Mouse (Mus musculus): ENCODE results near the gene Scn11a. TPM values are rescaled to one million over a fixed set of nuclear protein-coding genes. Genes with fewer than 3 reads are reported as not detected.

Scn11a gene
- polyA plus RNA-seq, 1 experiment from 2014 or later = 0.36 TPM

DNA sequence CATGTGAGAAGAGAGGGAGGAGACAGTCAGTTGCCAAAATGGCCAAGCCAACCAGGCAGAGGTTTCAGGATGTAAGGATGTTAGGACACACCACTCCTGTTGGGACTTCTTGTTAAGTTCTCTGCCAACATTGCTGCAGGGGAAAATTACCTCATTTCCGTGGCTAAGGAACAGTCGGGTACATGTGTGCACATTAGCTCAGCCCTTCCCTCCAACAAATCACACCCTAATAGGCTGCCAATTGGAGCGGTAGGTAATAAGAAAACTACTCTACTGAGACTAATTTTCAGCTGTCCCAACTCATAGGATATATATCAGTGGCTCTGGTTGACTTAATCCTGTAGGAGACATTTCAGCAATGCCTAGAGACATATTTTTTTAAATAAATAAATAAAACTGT is 44.4 kb downstream of the Scn11a start:
- no peak overlapping the region for H3K4me3 ChIP-seq
- WGBS = 89% methylated on average over 3 of the region's 3 CpGs
- no peak overlapping the region for H3K27ac ChIP-seq (replicated peaks)
- H3K27me3 ChIP-seq (ENCODE audit: low read depth, poor library complexity, severe bottlenecking) = no peaks in the 10 kb centered on the region
- no peaks in the 10 kb centered on the region for H3K36me3 ChIP-seq
- DNase-seq (ENCODE audit: low spot score) = no peak
- H3K4me1 ChIP-seq = no peaks in the 10 kb centered on the region
- H3K9me3 ChIP-seq (replicated peaks) = no peaks in the 10 kb centered on the region

DNA sequence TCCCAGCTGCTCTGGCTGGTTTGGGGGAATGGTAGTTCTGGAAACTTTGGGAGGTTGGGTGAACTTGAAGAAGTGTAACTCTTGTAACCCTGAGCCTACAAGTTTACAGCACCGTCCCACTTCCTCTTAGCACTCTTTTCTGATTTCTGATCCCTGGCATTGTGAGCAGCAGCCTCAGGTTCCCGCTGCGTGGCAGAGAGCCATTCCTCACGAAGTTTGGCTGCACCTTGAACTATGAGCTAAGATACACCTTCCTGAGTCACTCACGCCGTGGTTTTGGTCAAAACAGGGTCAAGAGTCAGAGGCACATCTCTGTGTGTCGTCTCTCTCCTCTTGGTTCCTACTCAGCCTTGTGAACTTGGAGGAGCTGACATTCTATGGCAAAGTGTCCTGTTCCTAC is 48.6 kb downstream of the Scn11a start:
- DNase-seq (ENCODE audit: low spot score) = no peak
- WGBS = 88% methylated on average over 7 of the region's 7 CpGs
- Histone ChIP-seq H3K36me3 (no peaks in the 10 kb centered on the region), H3K9me3 (replicated peaks) (no peaks in the 10 kb centered on the region; the same call in 1 of the 2 replicates), H3K27ac (replicated peaks) (no peak overlapping the region), H3K4me1 (no peaks in the 10 kb centered on the region), H3K27me3 (ENCODE audit: low read depth, poor library complexity, severe bottlenecking) (no peaks in the 10 kb centered on the region), H3K4me3 (no peak overlapping the region)

DNA sequence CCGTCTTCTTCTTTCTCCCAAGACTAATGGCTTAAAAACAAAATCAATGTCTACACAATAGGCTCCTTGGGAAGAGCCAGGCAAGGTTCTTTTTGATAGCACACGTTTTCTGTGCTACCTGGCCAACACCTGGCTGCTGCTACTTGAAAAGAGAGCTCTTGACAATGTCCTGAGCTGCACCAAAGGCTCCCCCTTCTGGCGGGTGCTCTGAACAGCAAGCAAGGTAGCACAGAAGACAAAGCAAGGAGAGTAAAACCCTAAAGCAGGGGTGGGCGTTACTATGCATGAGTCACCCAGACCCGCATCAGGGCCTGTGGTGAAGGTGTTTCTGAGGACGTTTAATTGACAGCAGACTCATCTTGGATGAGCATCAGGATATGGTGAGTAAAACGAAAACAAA is 56.7 kb downstream of the Scn11a start:
- Histone ChIP-seq H3K27ac (replicated peaks) (no peak overlapping the region), H3K27me3 (ENCODE audit: low read depth, poor library complexity, severe bottlenecking) (no peaks in the 10 kb centered on the region), H3K9me3 (replicated peaks) (no peaks in the 10 kb centered on the region), H3K4me3 (no peak overlapping the region), H3K4me1 (no peaks in the 10 kb centered on the region), H3K36me3 (no peaks in the 10 kb centered on the region)
- peak; percentile 36 for DNase-seq (ENCODE audit: low spot score)
- WGBS = 42% methylated on average over 7 of the region's 7 CpGs

DNA sequence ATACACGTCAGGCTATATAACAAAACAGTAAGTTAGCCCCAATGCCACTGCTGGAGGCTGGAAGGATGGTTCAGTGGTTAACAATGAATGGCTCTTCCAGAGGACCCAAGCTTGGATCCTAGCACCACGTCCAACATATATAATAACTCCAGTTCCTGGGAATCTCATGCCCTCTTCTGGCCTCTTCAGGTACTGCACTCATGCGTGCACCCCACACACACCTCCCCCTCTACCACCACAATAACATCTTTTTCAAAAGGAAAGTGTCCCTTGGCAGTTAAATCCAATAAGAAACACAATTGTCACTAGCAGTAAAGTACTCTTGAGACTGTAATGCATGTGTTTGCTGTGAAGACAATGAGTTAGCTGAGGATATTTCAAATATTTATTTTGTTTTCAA is 65.0 kb downstream of the Scn11a start:
- Histone ChIP-seq H3K27me3 (ENCODE audit: low read depth, poor library complexity, severe bottlenecking) (no peaks in the 10 kb centered on the region), H3K27ac (replicated peaks) (no peak overlapping the region), H3K36me3 (no peaks in the 10 kb centered on the region), H3K4me3 (no peak overlapping the region), H3K4me1 (no peaks in the 10 kb centered on the region), H3K9me3 (replicated peaks) (peaks cover 8% of the 10 kb centered on the region)
- no peak for DNase-seq (ENCODE audit: low spot score)
- 88% methylated on average over 3 of the region's 3 CpGs for WGBS

DNA sequence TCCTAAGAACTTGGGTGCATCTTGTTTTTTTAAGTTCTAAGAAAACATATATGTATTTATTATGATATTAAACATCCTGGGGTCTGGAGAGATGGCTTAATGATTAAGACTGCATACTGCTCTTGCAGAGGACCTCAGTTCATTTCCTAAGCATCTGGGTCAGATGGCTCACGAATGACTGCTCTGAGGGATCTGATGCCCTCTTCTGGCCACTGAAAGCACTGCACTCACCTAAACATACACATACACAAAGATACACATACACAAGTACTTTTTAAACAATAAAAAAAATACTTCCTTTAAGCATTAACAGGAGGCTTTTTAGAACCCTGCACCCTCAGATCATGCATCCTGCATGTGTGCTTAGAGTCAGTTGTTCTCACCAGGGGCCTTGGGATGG is 65.8 kb downstream of the Scn11a start:
- DNase-seq (ENCODE audit: low spot score) = no peak
- H3K27me3 ChIP-seq (ENCODE audit: low read depth, poor library complexity, severe bottlenecking) = no peaks in the 10 kb centered on the region
- no peak overlapping the region for H3K4me3 ChIP-seq
- no peaks in the 10 kb centered on the region for H3K36me3 ChIP-seq
- no peak overlapping the region for H3K27ac ChIP-seq (replicated peaks)
- H3K4me1 ChIP-seq = no peaks in the 10 kb centered on the region
- H3K9me3 ChIP-seq (replicated peaks) = peaks cover 8% of the 10 kb centered on the region
- 76% methylated on average over 1 of the region's 1 CpGs for WGBS

DNA sequence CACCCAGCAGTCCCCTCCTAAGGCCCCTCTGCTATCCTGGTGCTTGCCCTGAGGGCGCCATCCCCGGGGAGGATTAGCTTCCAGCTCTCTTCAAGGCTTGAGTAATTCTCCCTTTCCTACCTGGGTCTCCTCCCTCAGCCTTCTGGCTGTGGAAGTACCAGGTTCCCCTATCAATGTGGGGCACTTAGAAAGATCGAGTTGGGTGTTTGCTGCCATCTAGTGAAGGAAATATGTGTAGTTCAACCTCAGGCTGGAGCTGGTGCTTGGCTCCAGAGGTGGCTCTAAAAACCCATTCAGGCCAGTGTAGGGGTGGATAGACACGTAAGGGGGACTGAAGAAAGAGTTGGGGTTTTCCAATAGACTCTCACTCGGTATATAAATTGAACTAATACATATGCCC is 73.7 kb downstream of the Scn11a start:
- H3K27ac ChIP-seq (replicated peaks) = no peak overlapping the region
- H3K4me3 ChIP-seq = no peak overlapping the region
- H3K27me3 ChIP-seq (ENCODE audit: low read depth, poor library complexity, severe bottlenecking) = no peaks in the 10 kb centered on the region
- H3K4me1 ChIP-seq = no peaks in the 10 kb centered on the region
- H3K9me3 ChIP-seq (replicated peaks) = 0 out of 2 replicates have a peak, but pooled peaks cover 4% of the 10 kb centered on the region
- H3K36me3 ChIP-seq = no peaks in the 10 kb centered on the region
- 14% methylated on average over 5 of the region's 5 CpGs for WGBS
- no peak for DNase-seq (ENCODE audit: low spot score)

DNA sequence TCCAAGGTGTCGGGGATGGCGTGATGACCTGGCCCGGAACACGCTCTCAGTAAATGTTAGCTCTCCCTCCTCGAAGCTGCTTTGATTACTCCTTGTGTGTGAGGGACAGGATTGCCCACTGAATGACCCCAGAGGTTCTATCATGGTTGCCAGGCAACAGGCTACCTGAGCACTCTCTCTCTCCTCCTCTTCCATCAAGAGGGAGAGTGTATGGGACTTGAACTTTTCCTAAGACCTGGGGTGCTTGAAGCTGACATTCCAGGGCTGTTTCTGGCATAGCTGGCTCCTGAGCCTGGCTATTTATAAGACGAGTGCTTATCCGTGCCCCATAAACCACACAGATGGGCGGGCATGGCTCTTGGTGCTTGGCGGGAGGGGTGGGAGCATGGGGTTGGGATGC is 76.1 kb downstream of the Scn11a start:
- WGBS = 88% methylated on average over 9 of the region's 9 CpGs
- Histone ChIP-seq H3K27me3 (ENCODE audit: low read depth, poor library complexity, severe bottlenecking) (no peaks in the 10 kb centered on the region), H3K27ac (replicated peaks) (no peak overlapping the region), H3K9me3 (replicated peaks) (0 out of 2 replicates have a peak, but pooled peaks cover 4% of the 10 kb centered on the region), H3K36me3 (no peaks in the 10 kb centered on the region), H3K4me1 (no peaks in the 10 kb centered on the region), H3K4me3 (no peak overlapping the region)
- DNase-seq (ENCODE audit: low spot score) = no peak

DNA sequence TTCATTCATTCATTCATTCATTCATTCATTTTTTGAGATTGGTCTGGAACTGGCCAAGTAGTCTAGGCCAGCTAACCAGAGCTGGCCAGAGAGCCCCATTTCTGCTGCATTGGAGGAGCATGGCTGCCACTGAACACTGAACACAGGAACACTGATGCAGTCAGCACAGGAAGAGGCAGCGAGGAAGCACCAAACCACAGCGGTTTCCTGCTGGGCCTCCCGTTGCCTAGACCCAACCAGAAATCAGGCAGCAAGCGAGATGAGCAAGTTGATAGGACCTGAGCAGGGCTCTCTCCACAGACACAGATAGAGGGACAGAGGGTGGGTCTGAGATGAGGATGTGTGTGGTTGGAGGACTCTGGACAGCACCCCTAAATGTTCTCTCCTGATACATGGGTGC is 81.4 kb downstream of the Scn11a start:
- no peaks in the 10 kb centered on the region for H3K4me1 ChIP-seq
- H3K4me3 ChIP-seq = no peak overlapping the region
- no peak for DNase-seq (ENCODE audit: low spot score)
- H3K27me3 ChIP-seq (ENCODE audit: low read depth, poor library complexity, severe bottlenecking) = no peaks in the 10 kb centered on the region
- 0 out of 2 replicates have a peak, but pooled peaks cover 4% of the 10 kb centered on the region for H3K9me3 ChIP-seq (replicated peaks)
- no peak overlapping the region for H3K27ac ChIP-seq (replicated peaks)
- WGBS = 88% methylated on average over 4 of the region's 4 CpGs
- H3K36me3 ChIP-seq = no peaks in the 10 kb centered on the region

DNA sequence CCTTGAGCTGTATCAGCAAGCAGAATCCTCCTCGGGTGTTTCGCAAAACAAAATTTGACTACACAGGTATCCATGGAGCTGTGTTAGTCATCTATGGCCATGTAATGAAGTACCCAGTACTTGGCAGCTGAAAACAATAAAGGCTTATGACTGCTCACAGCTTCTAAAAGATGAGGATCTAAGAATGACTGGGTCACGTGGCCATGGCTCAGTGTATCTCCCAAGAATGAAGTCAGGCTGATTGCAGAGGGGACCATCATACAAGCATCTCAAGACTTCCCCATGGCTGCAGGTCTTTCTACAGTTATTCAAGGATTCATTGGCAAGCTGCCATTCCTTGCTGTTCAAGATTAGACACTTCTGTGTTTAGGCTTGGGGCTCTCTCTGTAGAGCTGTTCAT is 81.9 kb downstream of the Scn11a start:
- Histone ChIP-seq H3K27me3 (ENCODE audit: low read depth, poor library complexity, severe bottlenecking) (no peaks in the 10 kb centered on the region), H3K36me3 (no peaks in the 10 kb centered on the region), H3K4me1 (no peaks in the 10 kb centered on the region), H3K9me3 (replicated peaks) (0 out of 2 replicates have a peak, but pooled peaks cover 4% of the 10 kb centered on the region), H3K27ac (replicated peaks) (no peak overlapping the region), H3K4me3 (no peak overlapping the region)
- WGBS = 97% methylated on average over 3 of the region's 3 CpGs
- no peak for DNase-seq (ENCODE audit: low spot score)

DNA sequence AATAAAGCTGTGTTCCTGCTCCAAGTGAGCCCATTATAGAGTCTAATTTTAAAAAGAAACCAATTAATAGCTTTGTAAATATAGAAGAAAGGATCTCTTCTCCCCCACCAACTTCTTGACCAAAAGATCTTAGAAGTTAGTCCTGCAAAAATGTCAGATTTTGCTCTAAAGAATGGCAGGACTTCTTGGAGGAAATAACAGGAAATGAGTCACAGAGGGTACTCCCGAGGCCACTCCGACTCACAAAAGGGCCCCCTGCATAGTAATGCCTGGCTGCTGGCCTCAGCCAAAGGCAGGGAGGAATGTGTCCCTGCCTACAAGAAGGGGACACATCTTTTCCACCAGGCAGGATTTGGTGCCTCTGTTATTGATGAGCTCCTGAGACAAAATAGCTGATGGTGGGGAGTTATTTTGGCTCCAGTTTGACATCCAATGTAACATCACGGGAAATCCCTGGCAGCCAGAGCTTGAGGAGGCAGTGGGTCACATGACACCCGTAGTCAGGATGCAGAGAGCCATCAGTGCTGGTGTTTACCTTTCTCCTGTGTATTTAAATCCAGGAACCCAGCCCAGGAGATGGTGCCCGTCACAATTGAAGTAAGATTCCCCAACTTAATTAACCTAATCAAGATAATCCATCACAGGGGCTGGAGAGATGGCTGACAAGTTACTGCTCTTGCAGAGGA is 84.0 kb downstream of the Scn11a start:
- no peaks in the 10 kb centered on the region for H3K36me3 ChIP-seq
- H3K4me3 ChIP-seq = no peak overlapping the region
- H3K27me3 ChIP-seq (ENCODE audit: low read depth, poor library complexity, severe bottlenecking) = no peaks in the 10 kb centered on the region
- H3K27ac ChIP-seq (replicated peaks) = no peak overlapping the region
- no peak for DNase-seq (ENCODE audit: low spot score)
- 49% methylated on average over 5 of the region's 5 CpGs for WGBS
- no peaks in the 10 kb centered on the region for H3K9me3 ChIP-seq (replicated peaks)
- no peaks in the 10 kb centered on the region for H3K4me1 ChIP-seq

DNA sequence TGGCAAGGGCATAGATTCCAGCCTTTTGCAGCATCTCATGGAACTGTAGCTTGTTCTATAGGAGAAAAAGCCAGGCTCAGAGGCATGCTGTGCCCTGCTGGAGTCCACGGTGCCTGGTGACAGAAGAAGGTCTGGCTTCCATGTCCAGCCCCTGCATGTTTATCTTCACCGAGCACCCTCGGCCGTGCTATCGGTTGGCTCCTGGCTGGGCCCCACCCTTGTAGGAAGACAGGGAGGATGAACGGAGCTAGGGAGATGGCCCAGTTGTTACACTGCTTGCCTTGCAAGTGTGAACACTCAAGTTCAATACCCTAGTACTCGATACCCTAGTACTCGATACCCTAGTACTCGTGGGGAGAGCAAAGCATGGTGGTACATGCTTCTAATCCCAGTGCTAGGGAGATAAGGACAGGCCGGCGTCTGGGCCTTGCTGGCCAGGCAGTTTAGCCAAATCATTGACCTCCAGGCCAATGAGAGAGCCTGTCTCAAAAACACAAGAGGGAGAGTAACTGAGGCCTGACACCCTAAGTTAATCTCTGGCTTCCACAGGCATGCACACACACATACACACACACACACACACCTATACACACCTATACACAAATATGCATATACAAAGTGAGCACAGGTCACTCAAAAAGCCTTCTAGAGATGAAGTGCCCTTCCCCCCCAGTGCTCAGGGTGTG is 96.7 kb downstream of the Scn11a start:
- Histone ChIP-seq H3K27ac (replicated peaks) (no peak overlapping the region), H3K4me1 (peaks cover 30% of the 10 kb centered on the region), H3K27me3 (ENCODE audit: low read depth, poor library complexity, severe bottlenecking) (no peaks in the 10 kb centered on the region), H3K36me3 (no peaks in the 10 kb centered on the region), H3K4me3 (no peak overlapping the region), H3K9me3 (replicated peaks) (no peaks in the 10 kb centered on the region)
- WGBS = 90% methylated on average over 11 of the region's 11 CpGs
- DNase-seq (ENCODE audit: low spot score) = no peak

DNA sequence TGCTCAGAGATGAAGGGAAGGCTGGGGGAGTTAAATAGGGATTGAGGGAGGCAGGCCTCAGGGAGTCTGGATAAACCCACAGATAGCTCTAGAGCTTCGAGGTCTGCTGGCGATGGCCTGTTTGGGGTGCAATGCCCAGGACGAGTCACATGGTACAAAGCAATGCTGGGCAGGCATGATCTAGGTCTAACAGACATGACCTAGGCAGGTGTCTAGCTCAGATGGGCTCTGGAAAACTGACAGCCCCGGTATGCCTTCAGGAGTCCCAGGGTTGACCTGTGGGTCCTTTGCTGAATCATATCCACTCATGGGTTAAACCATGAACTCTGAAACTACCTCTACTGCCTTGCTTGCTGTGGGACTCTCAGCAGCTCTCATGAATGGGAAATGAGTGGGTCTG is 98.3 kb downstream of the Scn11a start:
- 91% methylated on average over 4 of the region's 4 CpGs for WGBS
- peaks cover 25% of the 10 kb centered on the region for H3K4me1 ChIP-seq
- no peaks in the 10 kb centered on the region for H3K27me3 ChIP-seq (ENCODE audit: low read depth, poor library complexity, severe bottlenecking)
- H3K27ac ChIP-seq (replicated peaks) = no peak overlapping the region
- no peak for DNase-seq (ENCODE audit: low spot score)
- H3K9me3 ChIP-seq (replicated peaks) = no peaks in the 10 kb centered on the region
- no peak overlapping the region for H3K4me3 ChIP-seq
- H3K36me3 ChIP-seq = no peaks in the 10 kb centered on the region

DNA sequence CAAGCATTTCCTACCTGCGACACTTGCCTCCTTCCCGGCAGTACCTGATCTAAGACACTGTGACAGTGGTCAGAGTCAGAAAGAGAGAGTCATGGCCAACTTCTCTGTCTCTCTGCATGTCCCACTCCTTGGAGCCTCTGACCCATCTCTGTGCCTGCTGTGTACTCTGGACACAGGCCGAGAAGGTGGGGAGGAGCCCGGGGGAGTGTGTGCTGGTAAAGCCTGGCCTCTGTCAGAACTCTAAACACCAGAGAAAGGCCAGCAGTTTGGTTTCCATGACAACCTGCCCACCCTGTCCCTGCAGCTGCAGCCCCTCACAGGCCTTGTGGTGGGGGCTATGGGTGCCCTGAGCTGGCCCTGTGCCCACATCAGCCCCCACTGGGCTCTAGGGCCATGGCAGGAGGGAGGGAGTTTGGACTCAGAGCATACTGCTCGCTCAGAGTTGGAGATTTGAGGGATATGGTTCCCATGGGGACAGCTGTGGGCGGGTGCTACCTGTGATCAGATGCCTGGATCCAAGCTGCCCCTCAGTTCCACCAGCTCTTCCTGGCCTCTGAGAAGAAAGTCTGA is 99.9 kb downstream of the Scn11a start:
- DNase-seq (ENCODE audit: low spot score) = no peak
- Histone ChIP-seq H3K36me3 (no peaks in the 10 kb centered on the region), H3K4me1 (peaks cover 9% of the 10 kb centered on the region), H3K27ac (replicated peaks) (no peak overlapping the region), H3K4me3 (no peak overlapping the region), H3K27me3 (ENCODE audit: low read depth, poor library complexity, severe bottlenecking) (no peaks in the 10 kb centered on the region), H3K9me3 (replicated peaks) (no peaks in the 10 kb centered on the region)
- WGBS = 79% methylated on average over 6 of the region's 6 CpGs

All from midbrain, embryonic 10.5 days (tissue).